Mouse (Mus musculus) ES-Bruce4 (cell line): ENCODE results near the gene Tuba3b. TPM values are rescaled to one million over a fixed set of nuclear protein-coding genes. Genes with fewer than 3 reads are reported as not detected.

Experiments used
- H3K27ac ChIP-seq: 2 replicates; pipeline ENCODE4 v1.5.1; 2012; ENCODE audit warnings: low read length, inconsistent platforms; ENCODE audit not compliant: insufficient read depth
- H3K27me3 ChIP-seq: 2 replicates; pipeline ENCODE4 v1.6.1; 2012; ENCODE audit warnings: mild to moderate bottlenecking, low read length, inconsistent platforms; ENCODE audit not compliant: control insufficient read depth, poor library complexity, insufficient read depth, severe bottlenecking
- H3K36me3 ChIP-seq: 2 replicates; pipeline ENCODE4 v1.6.1; 2012; ENCODE audit warnings: inconsistent platforms, mild to moderate bottlenecking, low read length, moderate library complexity; ENCODE audit not compliant: control insufficient read depth, poor library complexity, insufficient read depth, severe bottlenecking
- H3K4me1 ChIP-seq: one replicate; pipeline ENCODE4 v1.8.1; 2011; ENCODE audit warnings: low read length; ENCODE audit not compliant: control insufficient read depth, insufficient read depth
- H3K4me3 ChIP-seq: 2 replicates; pipeline ENCODE4 v1.5.1; 2011; ENCODE audit warnings: low read depth, mild to moderate bottlenecking, low read length
- H3K9ac ChIP-seq: 2 replicates; pipeline ENCODE4 v1.6.1; 2012; ENCODE audit warnings: low read depth, mild to moderate bottlenecking, inconsistent platforms; ENCODE audit not compliant: poor library complexity, severe bottlenecking
- H3K9me3 ChIP-seq: replicated peaks from 2 replicates; pipeline ENCODE4 v1.6.1; 2012; ENCODE audit warnings: mild to moderate bottlenecking, low read length, inconsistent platforms; ENCODE audit not compliant: control insufficient read depth, poor library complexity, insufficient read depth, severe bottlenecking
- CTCF ChIP-seq: IDR thresholded peaks from one replicate; pipeline ENCODE4 v1.8.1; 2011; ENCODE audit warnings: low read depth, low read length
- EP300 ChIP-seq: IDR thresholded peaks from 2 replicates; pipeline ENCODE4 v1.6.1; 2011; ENCODE audit warnings: low read depth, low read length; ENCODE audit not compliant: insufficient read depth
- POLR2A ChIP-seq: IDR thresholded peaks from one replicate; pipeline ENCODE4 v1.8.1; 2011; ENCODE audit warnings: low read length; ENCODE audit not compliant: insufficient read depth
- polyA plus RNA-seq: library from polyadenylated mRNA; stranded (reverse); fragments of >200 nt; gene quantifications from 2 replicates; pipeline ENCODE4 v1.2.4, GENCODE M21; 2011; ENCODE audit warnings: low read depth; ENCODE audit not compliant: missing spikeins, insufficient read depth, insufficient read length

Tuba3b gene
- polyA plus RNA-seq, 1 experiment = not detected

GRCm38 (mm10) chr6:145636682-145637081, 21.1 kb downstream of the Tuba3b start:
- Histone ChIP-seq H3K36me3 (no peaks in the 10 kb centered on the region), H3K27ac (no peak overlapping the region), H3K9me3 (peaks cover 6% of the 10 kb centered on the region; the same call in 1 of the 2 replicates), H3K4me3 (no peak overlapping the region), H3K4me1 (no peaks in the 10 kb centered on the region), H3K27me3 (no peaks in the 10 kb centered on the region), H3K9ac (no peak overlapping the region)
- TF ChIP-seq EP300 (no peak), CTCF (no peak), POLR2A (no peak)

GRCm38 (mm10) chr6:145638248-145638647, 22.7 kb downstream of the Tuba3b start:
- Histone ChIP-seq H3K9ac (no peak overlapping the region), H3K4me3 (no peak overlapping the region), H3K27me3 (no peaks in the 10 kb centered on the region), H3K27ac (no peak overlapping the region), H3K4me1 (no peaks in the 10 kb centered on the region), H3K9me3 (peaks cover 6% of the 10 kb centered on the region; the same call in 1 of the 2 replicates), H3K36me3 (no peaks in the 10 kb centered on the region)
- TF ChIP-seq CTCF = no peak
- TF ChIP-seq EP300 = no peak
- no peak for TF ChIP-seq POLR2A

GRCm38 (mm10) chr6:145640971-145641506, 25.5 kb downstream of the Tuba3b start:
- H3K9ac ChIP-seq = no peak overlapping the region
- H3K4me1 ChIP-seq = no peaks in the 10 kb centered on the region
- peaks cover 6% of the 10 kb centered on the region; the same call in 1 of the 2 replicates for H3K9me3 ChIP-seq
- H3K27ac ChIP-seq = no peak overlapping the region
- no peaks in the 10 kb centered on the region for H3K36me3 ChIP-seq
- no peaks in the 10 kb centered on the region for H3K27me3 ChIP-seq
- no peak overlapping the region for H3K4me3 ChIP-seq
- no peak for TF ChIP-seq CTCF

GRCm38 (mm10) chr6:145651976-145652375, 36.4 kb downstream of the Tuba3b start:
- no peak overlapping the region for H3K9ac ChIP-seq

GRCm38 (mm10) chr6:145652986-145653385, 37.4 kb downstream of the Tuba3b start:
- Histone ChIP-seq H3K4me1 (no peaks in the 10 kb centered on the region), H3K27me3 (no peaks in the 10 kb centered on the region), H3K36me3 (no peaks in the 10 kb centered on the region), H3K4me3 (no peak overlapping the region), H3K9me3 (no peaks in the 10 kb centered on the region; the same call in 1 of the 2 replicates), H3K9ac (no peak overlapping the region), H3K27ac (no peak overlapping the region)
- TF ChIP-seq POLR2A (no peak), EP300 (no peak), CTCF (no peak)

More at GRCm38 (mm10) chr6:145651976-145652375, 36.4 kb downstream of the Tuba3b start:
- H3K4me3 ChIP-seq = no peak overlapping the region
- no peaks in the 10 kb centered on the region; the same call in 1 of the 2 replicates for H3K9me3 ChIP-seq
- TF ChIP-seq POLR2A (no peak), CTCF (no peak), EP300 (no peak)
- H3K4me1 ChIP-seq = no peaks in the 10 kb centered on the region
- no peaks in the 10 kb centered on the region for H3K27me3 ChIP-seq
- H3K27ac ChIP-seq = no peak overlapping the region
- no peaks in the 10 kb centered on the region for H3K36me3 ChIP-seq

GRCm38 (mm10) chr6:145653626-145654025, 38.1 kb downstream of the Tuba3b start:
- Histone ChIP-seq H3K27me3 (no peaks in the 10 kb centered on the region), H3K4me1 (no peaks in the 10 kb centered on the region), H3K27ac (no peak overlapping the region), H3K4me3 (no peak overlapping the region), H3K36me3 (no peaks in the 10 kb centered on the region), H3K9ac (no peak overlapping the region), H3K9me3 (no peaks in the 10 kb centered on the region; the same call in 1 of the 2 replicates)
- TF ChIP-seq POLR2A (no peak), EP300 (no peak)
